Mouse (Mus musculus) adrenal gland, adult 18-20 months (tissue): ENCODE results near the gene Sat2. TPM values are rescaled to one million over a fixed set of nuclear protein-coding genes. Genes with fewer than 3 reads are reported as not detected.

ENCODE experiments used
- DNase-seq, 2 experiments: peaks; one replicate each; pipeline ENCODE4 v3.0.0; 2021 to 2022; ENCODE audit warnings: low spot score in 2 of 2
- total RNA-seq, 2 experiments: library from RNA; stranded (reverse); gene quantifications; 1 replicate in 1 of 2; 2 replicates in 1 of 2; pipeline ENCODE4 v1.2.3; 2021

Gene Sat2
- total RNA-seq, 2 experiments from 2014 or later = 5.9 to 6.5 TPM

- DNase-seq = no peak
Observed at GRCm38 (mm10) chr11:69629802-69630201, 8.0 kb downstream of the Sat2 start.

- DNase-seq = peak; percentile 100
Observed at GRCm38 (mm10) chr11:69632284-69633089, 10.7 kb downstream of the Sat2 start, which contains the start of gene Fxr2. Gene Fxr2, plus strand, starts transcription at chr11:69632990.

DNA sequence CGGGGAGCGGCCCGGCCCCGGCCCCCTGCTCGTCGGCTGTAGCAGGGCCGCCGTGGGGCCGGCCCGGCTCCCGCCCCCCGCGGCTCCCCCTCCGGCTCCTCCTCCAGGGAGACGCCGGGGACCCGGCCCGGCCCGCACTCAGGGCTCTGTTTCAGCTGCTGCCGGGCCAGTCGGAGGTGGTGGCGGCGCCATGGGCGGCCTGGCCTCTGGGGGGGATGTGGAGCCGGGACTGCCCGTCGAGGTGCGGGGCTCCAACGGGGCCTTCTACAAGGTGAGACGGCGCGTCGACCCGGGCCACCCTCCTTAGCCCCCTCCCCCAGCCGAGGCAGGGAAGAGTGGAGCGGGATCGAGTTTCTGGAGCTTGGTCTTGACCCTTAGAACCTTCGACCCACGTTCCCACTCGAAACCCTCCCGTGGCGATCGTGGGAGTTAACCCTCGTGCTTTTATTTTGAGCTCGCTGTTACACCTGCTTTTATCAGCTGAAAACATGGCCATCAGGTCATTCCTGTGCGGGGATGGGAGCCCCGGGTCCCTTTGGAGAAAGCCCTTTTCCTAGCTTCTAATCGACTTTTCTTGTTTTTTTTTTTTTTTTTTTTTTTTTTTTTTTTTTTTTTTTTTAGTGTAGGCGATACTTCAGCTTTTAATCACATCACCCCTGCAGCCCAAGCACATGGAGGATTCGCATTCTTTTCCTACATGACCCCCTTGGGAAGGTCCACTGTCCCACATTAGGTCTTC, 11.5 kb downstream of the Sat2 start:
- peak in 1 of 2 experiments; percentile 64 for DNase-seq

DNA sequence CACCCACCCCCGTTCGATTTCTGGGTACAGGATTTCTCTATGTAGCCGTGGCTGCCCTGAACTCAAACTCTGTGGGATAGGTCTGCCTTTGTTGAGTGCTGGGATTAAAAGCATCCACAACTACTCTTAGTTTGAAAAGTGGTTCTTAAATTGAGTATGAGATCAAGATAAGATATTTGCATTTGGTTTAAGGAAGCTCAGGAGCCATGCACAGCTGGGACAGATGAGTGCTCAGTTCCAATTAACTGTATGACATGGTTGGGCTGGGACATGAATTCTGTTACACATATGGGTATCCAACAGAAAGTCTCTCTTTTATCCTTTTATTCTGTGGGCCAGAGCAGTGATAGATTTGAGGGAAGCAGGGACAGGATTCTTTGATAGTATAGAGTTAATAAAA, 13.6 kb downstream of the Sat2 start:
- DNase-seq = no peak

- DNase-seq = no peak
Observed at GRCm38 (mm10) chr11:69645860-69646259, 24.0 kb downstream of the Sat2 start.

- no peak for DNase-seq
Observed at GRCm38 (mm10) chr11:69653399-69653798, 31.6 kb downstream of the Sat2 start.

DNA sequence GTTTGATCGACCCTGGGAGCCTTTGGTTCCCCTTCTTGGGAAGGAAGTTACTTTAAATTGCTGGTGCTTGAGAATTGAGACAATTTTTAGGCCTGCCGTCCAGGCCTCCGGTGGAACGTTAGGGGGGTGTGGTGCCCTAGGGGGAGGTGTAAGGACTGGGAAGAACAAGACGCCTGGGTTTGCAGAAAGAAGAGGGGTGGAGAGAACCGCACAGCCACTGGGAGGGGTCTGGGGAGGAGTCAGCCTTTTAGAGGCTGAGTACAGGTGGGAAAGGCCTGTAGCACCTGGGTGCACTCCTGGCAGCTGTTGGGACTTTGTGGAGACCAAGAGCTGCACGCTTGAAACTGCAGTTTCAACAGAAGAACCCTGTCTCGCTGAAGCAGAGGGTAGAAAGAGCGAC, 32.9 kb downstream of the Sat2 start:
- DNase-seq = no peak

- DNase-seq = peak; percentile 59 to 62
Observed at GRCm38 (mm10) chr11:69655264-69656064, 33.6 kb downstream of the Sat2 start, which contains the start of gene Sox15. Gene Sox15, plus strand, starts transcription at chr11:69655314.

DNA sequence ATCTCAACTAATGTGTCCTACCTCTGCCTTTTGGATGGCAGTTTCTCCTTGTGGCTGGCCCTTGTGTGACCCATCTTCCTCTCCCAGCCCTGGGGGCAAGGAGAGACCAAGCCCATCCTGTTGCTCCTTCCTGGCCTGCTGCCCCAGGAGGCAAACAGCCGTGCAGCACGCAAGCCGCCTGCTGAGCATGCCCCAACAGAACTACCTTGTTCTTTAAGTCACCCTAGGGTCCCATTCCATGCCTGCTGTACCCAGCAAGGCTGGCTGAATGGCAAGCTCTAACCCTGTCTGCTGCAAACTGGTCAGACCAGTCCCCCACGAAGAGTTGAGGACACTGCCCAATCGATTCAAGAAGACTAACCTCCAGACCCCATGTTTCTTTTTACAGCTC, 34.2 kb downstream of the Sat2 start:
- DNase-seq = no peak

GRCm38 (mm10) chr11:69656617-69657461, 35.0 kb downstream of the Sat2 start:
- no peak for DNase-seq

DNA sequence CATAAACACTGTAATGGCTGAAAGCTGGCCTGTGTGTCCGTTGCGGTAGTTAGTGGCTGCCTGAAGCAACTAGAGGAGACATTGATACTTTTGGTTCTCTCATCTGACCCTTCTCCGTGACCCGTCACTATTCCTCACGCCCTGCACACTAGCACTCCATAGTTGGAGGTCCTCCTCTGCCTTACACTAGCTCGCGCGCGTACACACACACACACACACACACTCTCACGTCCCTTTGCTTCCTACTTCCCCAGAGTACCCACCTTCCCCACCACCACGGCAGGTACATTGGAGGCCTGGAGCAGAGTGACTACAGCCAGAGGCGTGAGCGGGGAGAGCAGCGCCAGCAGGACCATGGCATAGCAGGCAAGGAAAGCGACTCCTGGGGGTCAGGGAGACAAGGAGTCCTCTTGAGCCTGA, 35.6 kb downstream of the Sat2 start:
- no peak for DNase-seq

DNA sequence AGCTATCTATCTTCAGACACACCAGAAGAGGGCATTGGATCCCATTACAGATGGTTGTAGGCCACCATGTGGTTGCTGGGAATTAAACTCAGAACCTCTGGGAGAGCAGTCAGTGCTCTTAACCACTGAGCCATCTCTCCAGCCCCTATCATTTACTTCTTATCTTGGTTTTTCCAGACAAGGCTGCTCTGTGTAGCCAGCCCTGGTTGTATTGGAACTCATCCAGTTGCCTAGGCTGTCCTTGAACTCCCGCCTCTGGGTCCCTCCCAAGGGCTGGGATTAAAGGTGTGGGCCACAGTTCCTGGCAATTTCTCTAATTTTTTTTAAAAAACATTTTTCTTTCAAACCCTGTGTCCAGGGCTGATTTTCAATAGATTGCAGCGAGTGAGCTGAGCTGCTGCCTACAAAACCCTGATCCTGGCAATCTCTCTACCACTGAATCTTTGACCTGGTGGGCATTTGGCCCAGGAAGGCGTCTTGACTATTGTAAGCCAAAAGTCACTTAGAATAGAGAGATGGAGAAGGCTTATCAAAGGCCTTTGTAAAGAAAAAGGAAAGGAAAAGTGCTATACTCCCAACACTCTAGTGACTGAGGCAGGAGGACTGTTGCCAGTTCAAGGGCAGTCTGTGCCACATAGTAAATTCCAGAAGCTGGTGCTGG, 39.5 kb downstream of the Sat2 start:
- DNase-seq = no peak

DNA sequence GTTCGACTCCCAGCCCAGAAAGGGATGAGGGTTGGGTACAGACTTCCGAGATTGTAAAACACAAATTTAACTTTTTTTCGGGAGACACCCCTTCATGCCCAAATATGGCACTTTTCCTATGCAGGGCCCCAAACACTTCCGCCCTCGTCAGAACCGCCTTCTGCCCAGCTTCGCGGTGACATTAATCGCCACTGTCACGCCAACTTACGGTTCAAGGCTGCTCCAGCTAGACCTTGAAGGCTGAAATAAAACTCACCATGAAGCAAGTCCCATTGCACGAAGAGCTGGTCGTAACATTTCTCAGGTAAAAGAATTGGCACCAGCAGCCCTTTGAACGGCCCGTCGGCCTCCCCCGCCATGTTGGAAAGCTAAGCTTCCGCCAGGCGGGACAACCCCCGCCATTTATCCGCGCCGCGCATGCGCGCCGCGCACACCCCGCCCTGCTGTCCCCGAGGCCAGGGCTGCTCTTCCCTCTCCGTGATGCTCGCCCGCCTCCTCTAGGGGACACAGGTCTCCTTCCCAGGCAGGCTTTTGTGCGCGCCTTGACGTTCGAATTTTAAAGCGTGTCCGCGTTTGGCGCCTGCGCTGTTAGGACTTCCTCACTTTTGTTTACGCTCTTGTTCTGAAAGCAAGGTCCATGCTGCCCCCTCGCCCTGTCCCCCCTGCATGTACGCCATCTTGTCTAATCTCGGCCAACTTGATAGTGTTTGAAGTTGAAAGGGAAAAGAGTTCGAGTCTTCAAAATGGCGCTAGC, 40.6 kb downstream of the Sat2 start, which contains the start of gene Mpdu1:
TSS of gene Mpdu1 (minus strand) at position 430 of the 754 bp plus-strand sequence.
- peak; percentile 88 to 89 for DNase-seq

- DNase-seq = no peak
Observed at GRCm38 (mm10) chr11:69662967-69663671, 41.3 kb downstream of the Sat2 start.

DNA sequence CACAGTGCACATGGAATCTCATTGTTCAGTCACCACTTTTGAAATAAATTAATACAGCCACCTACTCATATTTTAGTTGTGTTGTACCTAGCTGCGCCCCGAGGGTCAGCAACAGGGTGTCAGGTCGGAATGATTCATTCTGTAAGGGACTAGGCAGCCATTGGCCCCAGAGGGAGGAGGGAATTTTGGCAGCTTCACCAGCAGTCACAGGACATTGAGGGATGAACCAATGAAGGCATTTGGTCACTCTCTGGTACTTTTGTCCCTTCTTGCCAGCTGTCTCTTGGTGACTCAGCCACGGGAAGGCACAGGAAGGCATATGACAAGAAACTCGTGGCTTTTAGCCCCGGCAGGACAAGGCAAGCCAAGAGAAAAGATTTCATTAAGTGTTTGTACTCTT, 42.0 kb downstream of the Sat2 start:
- no peak for DNase-seq

DNA sequence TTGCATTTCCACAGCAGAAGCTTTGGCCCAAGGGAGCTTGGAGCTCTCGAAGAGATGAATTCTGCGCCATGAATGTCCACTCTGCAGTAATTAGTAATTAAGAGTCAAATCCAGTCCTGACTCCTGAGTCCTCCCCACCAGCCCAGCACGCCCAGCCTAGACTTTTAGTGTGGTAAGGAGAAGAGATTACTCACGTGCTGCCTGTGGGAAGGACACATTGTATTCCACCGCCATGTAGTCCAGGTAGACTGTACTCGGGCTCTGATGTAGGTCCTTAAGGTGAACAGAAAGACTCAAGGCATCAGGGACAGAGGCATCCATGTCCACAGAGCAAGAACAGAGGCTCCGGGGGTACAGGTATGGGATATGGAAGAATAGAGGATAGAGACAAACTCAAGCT, 43.0 kb downstream of the Sat2 start:
- no peak for DNase-seq

GRCm38 (mm10) chr11:69665457-69665960, 43.7 kb downstream of the Sat2 start:
- no peak for DNase-seq

DNA sequence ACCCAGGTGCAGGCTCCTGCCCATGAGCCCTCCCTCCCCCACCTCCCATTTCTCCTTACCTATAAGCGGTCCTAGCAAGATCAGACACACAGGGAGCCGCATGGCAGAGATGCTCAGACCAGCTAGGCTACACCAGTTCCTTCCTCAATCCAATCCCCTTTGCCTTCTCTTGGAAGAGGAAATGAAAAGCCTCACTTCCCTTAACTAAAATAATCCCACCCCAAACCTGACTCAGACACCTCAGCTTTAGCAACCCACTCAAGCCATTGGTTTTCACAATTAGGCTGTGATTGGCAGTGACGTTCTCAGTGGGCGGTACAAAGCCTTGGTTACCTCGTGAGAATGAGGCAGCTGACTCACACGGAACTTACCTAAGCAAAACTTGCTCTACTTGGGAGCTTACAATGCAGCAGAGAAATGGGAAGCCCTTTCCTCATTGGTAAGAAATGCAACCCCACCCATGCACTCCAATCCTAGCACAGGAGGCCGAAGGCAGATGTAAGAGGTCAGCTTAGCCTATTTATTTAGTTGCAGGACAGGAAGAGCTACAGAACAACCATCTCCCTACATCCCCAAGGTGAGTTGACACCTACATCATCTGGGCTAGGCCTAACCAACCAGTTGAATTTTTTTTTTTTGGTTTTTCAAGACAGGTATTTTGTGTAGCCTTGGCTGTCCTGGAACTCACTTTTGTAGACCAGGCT, 44.3 kb downstream of the Sat2 start, which contains the start of gene Cd68:
TSS of gene Cd68 (minus strand) at position 193 of the 704 bp plus-strand sequence.
- no peak for DNase-seq
